Mouse (Mus musculus) bone marrow, adult 2 months (tissue): ENCODE results near the gene Ccdc71.

ENCODE experiments used
- CTCF ChIP-seq: fragments of 200-500 bp; IDR thresholded peaks from 2 replicates; pipeline ENCODE4 v1.5.1; 2011; ENCODE audit warnings: low read length, control low read depth; ENCODE audit not compliant: control insufficient read depth, insufficient read depth
- POLR2A ChIP-seq: fragments of 200-500 bp; IDR thresholded peaks from 2 replicates; pipeline ENCODE4 v1.6.1; 2011; ENCODE audit warnings: low read depth, mild to moderate bottlenecking, control low read depth, low read length, borderline replicate concordance; ENCODE audit not compliant: control insufficient read depth

DNA sequence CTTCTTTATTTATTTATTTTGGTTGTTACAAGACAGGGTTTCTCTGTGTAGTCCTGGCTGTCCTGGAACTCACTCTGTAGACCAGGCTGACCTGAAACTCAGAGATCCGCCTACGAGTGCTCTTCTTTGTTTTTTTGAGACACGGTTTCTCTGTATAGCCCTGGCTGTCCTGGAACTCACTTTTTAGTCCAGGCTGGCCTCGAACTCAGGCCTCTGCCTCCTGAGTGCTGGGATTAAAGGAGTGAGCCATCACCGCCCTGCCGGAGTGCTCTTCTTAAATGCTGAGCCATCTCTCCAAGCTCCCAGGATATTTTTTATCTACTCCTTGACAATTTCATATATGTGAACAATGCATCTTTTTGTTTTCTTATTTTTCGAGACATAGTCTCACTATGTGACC is 46.6 kb downstream of the Ccdc71 start:
- TF ChIP-seq CTCF (no peak), POLR2A (no peak)
